Mouse (Mus musculus) lung, postnatal 0 days (tissue): ENCODE measurements around the gene Ppp1r3f.

Experiments
- CTCF ChIP-seq: IDR thresholded peaks from 2 replicates; pipeline ENCODE4 v1.5.1; 2016; ENCODE audit warnings: antibody characterized with exemption, mild to moderate bottlenecking
- EP300 ChIP-seq: IDR thresholded peaks from 2 replicates; pipeline ENCODE4 v1.6.1; 2016; ENCODE audit warnings: antibody characterized with exemption, mild to moderate bottlenecking, control low read depth

DNA sequence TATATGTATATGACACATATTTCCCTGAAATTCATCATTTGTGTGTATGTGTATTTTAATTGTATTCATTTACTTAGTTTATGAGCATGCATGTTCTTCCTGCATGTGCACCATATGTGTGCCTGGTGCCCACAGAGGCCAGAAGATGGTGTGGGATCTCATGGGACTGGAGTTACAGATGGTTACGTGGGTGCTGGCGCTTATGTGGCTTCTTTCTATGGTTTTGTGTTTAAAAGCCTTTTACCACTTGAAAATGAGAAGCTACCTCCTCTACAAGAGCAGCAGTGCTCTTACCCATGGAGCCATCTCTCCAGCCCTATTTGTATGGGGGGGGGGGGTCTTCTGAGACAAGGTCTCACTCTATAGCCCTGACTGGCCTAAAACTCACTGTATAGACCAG, 7.1 kb upstream of the Ppp1r3f start:
- no peak for TF ChIP-seq CTCF
- TF ChIP-seq EP300 = no peak
